Mouse (Mus musculus): ENCODE results near the gene Prl2c2. TPM values are rescaled to one million over a fixed set of nuclear protein-coding genes. Genes with fewer than 3 reads are reported as not detected.
"Not testable (repeated sequence)": the region's sequence is repeated elsewhere in the genome, so short reads cannot be mapped to it uniquely, and the experiment has no call there.

The Prl2c2 gene
- polyA plus RNA-seq (2015; fragmentation: Nextera tagmentation; extraction: Ambion mirVana) = 0.35 and 0.37 TPM in 2 replicates

DNA sequence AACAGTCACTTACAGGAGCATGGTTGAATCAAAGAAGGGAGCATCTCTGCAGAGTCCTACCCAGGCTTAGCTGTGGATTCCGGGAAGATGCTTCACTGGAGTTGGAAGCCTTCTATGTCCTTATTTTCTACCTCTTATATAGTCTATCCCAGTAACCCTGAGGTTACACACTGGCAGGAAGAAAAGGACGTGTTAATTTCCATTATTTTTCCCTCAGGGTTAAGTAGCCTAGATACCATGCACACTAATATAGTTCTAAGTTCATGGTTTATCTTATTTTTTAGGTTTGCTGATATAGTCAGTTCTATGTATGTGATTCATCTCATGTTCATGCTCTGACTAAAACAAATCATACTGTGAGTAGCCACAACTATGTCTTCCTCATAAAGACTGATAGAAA, at the start of gene Prl2c2:
Prl2c2 (minus strand) TSS at position 101 of the 400 bp plus-strand sequence.
- not testable (repeated sequence) for H3K4me2 ChIP-seq (ENCODE audit: low read depth, low read length); ATAC-seq (replicated peaks; ENCODE audit: extremely low read depth, insufficient read depth, low FRiP score); H3K27ac ChIP-seq (ENCODE audit: low read length); H3K36me3 ChIP-seq (ENCODE audit: control insufficient read depth, insufficient read depth); H3K4me3 ChIP-seq (ENCODE audit: low read length); H3K9me3 ChIP-seq (replicated peaks; ENCODE audit: control insufficient read depth, low read length); H3K27me3 ChIP-seq (ENCODE audit: control insufficient read depth, insufficient read depth, low read length); H3K4me1 ChIP-seq (ENCODE audit: control insufficient read depth, insufficient read depth, low read length); H3K9ac ChIP-seq (ENCODE audit: low read length)
- WGBS = 30% methylated on average over 2 of the region's 2 CpGs

DNA sequence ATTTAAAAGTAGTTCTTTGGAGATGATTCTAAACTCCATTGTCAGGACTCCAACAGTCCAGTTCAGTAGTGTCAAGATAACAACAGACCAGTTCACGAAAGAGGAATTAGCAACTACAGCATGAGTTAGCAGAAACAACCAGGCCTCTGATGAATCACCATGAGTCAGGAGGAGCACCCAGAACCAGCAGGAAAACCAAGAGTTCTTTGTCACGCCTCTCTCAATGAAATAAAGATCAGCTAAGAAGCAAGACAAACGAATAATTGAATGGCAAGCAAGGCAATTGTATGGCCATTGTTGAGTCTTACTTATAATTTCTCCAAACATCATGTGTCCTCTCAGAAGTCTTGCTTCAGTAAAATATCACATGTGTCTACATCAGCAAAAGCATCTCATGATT, 20.7 kb upstream of the Prl2c2 start:
- 54% methylated on average over 3 of the region's 3 CpGs for WGBS
- ATAC-seq (replicated peaks; ENCODE audit: extremely low read depth, insufficient read depth, low FRiP score); H3K4me1 ChIP-seq (ENCODE audit: control insufficient read depth, insufficient read depth, low read length): not testable (repeated sequence)

DNA sequence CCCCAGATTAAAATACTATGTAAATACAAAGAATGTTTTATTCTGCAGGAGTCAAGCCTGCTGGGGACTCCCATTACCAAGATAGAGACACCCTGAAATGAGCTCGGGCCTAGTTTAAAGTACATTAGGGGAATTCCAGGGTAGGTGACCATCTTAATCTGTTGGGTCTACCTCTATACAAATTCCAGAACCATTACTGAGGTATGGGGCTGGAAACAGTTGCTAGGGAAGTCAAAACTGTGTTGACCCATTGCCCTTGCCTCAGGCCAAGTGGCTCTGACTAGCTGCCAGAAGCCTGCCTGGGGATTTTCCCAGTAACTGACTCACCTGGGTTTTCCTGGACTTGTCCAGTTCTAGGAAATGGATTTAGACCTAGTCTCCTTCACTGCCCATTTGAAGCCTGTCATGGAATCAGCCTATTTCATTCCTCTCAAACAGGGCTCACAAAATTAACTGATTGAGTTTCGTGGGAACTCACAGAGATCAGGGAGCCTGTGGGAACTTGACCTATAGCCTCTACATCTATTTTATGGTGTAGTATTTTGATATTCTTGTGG, 8.9 kb upstream of the Prl2c2 start:
- H3K9me3 ChIP-seq (replicated peaks; ENCODE audit: control insufficient read depth, low read length); H3K4me2 ChIP-seq (ENCODE audit: low read depth, low read length); H3K36me3 ChIP-seq (ENCODE audit: control insufficient read depth, insufficient read depth); ATAC-seq (replicated peaks; ENCODE audit: extremely low read depth, insufficient read depth, low FRiP score); H3K27ac ChIP-seq (ENCODE audit: low read length); H3K27me3 ChIP-seq (ENCODE audit: control insufficient read depth, insufficient read depth, low read length); H3K4me3 ChIP-seq (ENCODE audit: low read length); H3K9ac ChIP-seq (ENCODE audit: low read length); H3K4me1 ChIP-seq (ENCODE audit: control insufficient read depth, insufficient read depth, low read length): not testable (repeated sequence)
- 55% methylated on average over 2 of the region's 2 CpGs for WGBS

More for the DNA sequence above, 20.7 kb upstream of the Prl2c2 start:
- H3K9me3 ChIP-seq (replicated peaks; ENCODE audit: control insufficient read depth, low read length); H3K27me3 ChIP-seq (ENCODE audit: control insufficient read depth, insufficient read depth, low read length); H3K27ac ChIP-seq (ENCODE audit: low read length); H3K9ac ChIP-seq (ENCODE audit: low read length); H3K36me3 ChIP-seq (ENCODE audit: control insufficient read depth, insufficient read depth); H3K4me3 ChIP-seq (ENCODE audit: low read length); H3K4me2 ChIP-seq (ENCODE audit: low read depth, low read length): not testable (repeated sequence)

Other genes with a start within 250 kb of the Prl2c2 start
- not detected in 2 replicates for gene Prl2c3, start 205.3 kb downstream of the Prl2c2 start, polyA plus RNA-seq (2015; fragmentation: Nextera tagmentation; extraction: Ambion mirVana)
- not detected in 2 replicates for gene Prl2c5, start 177.3 kb upstream of the Prl2c2 start, polyA plus RNA-seq (2015; fragmentation: Nextera tagmentation; extraction: Ambion mirVana)